In the genomic region with DNA sequence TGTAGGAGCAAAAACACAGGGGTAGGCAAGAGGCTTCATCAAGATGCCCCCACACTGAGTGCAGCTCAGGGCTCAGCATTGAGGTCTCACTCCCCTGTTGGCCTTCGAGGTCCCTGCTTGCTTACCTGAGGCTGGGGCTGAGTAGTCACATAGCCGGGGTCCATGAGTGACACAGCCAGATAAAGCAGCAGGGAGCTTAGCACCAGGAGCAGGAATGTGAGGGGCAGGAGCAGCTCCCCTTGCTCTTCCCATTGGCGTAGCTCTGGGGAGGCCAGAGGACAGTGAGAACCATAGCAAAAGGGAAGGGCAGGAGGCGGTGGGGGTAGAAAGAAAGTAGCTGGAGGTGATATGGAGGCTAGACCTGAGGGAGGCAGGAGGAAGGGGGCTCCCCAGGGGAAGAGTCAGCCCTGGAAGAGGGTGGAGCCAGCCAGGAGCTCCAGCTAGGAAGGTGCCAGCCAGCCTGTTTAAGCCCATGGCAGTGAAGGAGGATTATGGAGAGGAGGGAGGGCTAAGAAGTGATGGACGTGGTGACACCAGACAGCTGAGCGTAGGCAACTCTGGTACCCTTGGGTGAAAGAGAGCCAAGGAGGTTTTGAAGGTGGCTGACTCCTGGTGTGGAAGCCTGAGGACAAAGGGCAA, we compare ENCODE assay signal across 10 mouse cellular contexts. TPM values are rescaled to one million over a fixed set of nuclear protein-coding genes. Genes with fewer than 3 reads are reported as not detected.
DNase-seq lines count a peak whose midpoint lies in the region; ATAC-seq and TF ChIP-seq lines count a peak whose summit lies in the region.
"Had no signal": no experiment of that assay in that cellular context is flagged by ENCODE, and none has a peak within 500 bp of the region (broad histone marks: within the 10 kb centered on the region; RNA-seq: fewer than 3 reads in every experiment).

No protein-coding gene starts in this region.

- WGBS in heart, embryonic 11.5 days (ENCODE audit: insufficient replicate concordance): 25% methylated on average over 6 of the region's 6 CpGs
- 48% methylated on average over 6 of the region's 6 CpGs for WGBS in hindbrain, embryonic 11.5 days
- WGBS in midbrain, embryonic 10.5 days: 50% methylated on average over 6 of the region's 6 CpGs

- H3K36me3 ChIP-seq in heart, embryonic 11.5 days (ENCODE audit: control insufficient read depth, insufficient read depth, low read length): peaks cover 7% of the 10 kb centered on the region; the same call in 1 of the 2 replicates
- H3K36me3 ChIP-seq in ES-E14 (ENCODE audit: control insufficient read depth, insufficient read depth, low read length, poor library complexity, severe bottlenecking): peaks cover 23% of the 10 kb centered on the region
- H3K36me3 ChIP-seq in hindbrain, embryonic 11.5 days (ENCODE audit: control insufficient read depth, insufficient read depth, low read length): no peaks in the 10 kb centered on the region
- H3K36me3 ChIP-seq in midbrain, embryonic 10.5 days: peaks cover 29% of the 10 kb centered on the region

- no peaks in the 10 kb centered on the region for H3K9me3 ChIP-seq in heart, embryonic 11.5 days (replicated peaks; ENCODE audit: control insufficient read depth, low read length)
- no peaks in the 10 kb centered on the region for H3K9me3 ChIP-seq in ES-E14 (ENCODE audit: control insufficient read depth, insufficient read depth, low read depth, low read length)
- no peaks in the 10 kb centered on the region for H3K9me3 ChIP-seq in hindbrain, embryonic 11.5 days (ENCODE audit: control insufficient read depth, low read length)
- H3K9me3 ChIP-seq in midbrain, embryonic 10.5 days (replicated peaks): no peaks in the 10 kb centered on the region

- H3K4me2 ChIP-seq in heart, embryonic 11.5 days: peak overlapping the region; percentile 94
- H3K4me2 ChIP-seq in hindbrain, embryonic 11.5 days (replicated peaks; ENCODE audit: low read depth, low read length): peak overlapping the region; percentile 75; the same call in 1 of the 2 replicates

- in situ Hi-C loops in ES-E14 (cut with MboI; ENCODE audit: low sequenced_read_pairs in 2 of 2, unreplicated experiment in 2 of 2): no loop called here

- H3K27ac ChIP-seq in heart, embryonic 11.5 days (ENCODE audit: low read depth, low read length): no peak overlapping the region
- no peak overlapping the region for H3K27ac ChIP-seq in ES-E14 (ENCODE audit: insufficient read depth, low read depth, low read length, poor library complexity, severe bottlenecking)
- H3K27ac ChIP-seq in hindbrain, embryonic 11.5 days (ENCODE audit: low read depth, low read length): no peak overlapping the region
- H3K27ac ChIP-seq in midbrain, embryonic 10.5 days (replicated peaks): peak overlapping the region; percentile 72

- no peak for DNase-seq in heart, adult 8-10 months (ENCODE audit: low spot score)
- DNase-seq in ES-E14 (ENCODE audit: low read depth, low spot score): no peak
- DNase-seq in hindbrain, embryonic 11.5 days (ENCODE audit: low spot score): peak; percentile 4
- no peak for DNase-seq in midbrain, embryonic 10.5 days (ENCODE audit: low spot score)
- DNase-seq in spleen, postnatal 36 days (ENCODE audit: low spot score in 2 of 2): no peak
- DNase-seq in lung, postnatal 14 days: no peak
- DNase-seq: thymus, postnatal 25 days had no signal

- peak overlapping the region; percentile 62 for H3K4me3 ChIP-seq in heart, embryonic 11.5 days (ENCODE audit: low read depth, low read length)
- peak overlapping the region; percentile 89 to 92 for H3K4me3 ChIP-seq in ES-E14 (ENCODE audit: insufficient read depth in 1 of 2, low read depth in 1 of 2, low read length in 2 of 2, poor library complexity in 1 of 2, severe bottlenecking in 1 of 2)
- H3K4me3 ChIP-seq in hindbrain, embryonic 11.5 days (ENCODE audit: low read depth, low read length): no peak overlapping the region; the same call in 1 of the 2 replicates
- peak overlapping the region; percentile 57 for H3K4me3 ChIP-seq in midbrain, embryonic 10.5 days

- ATAC-seq in heart, embryonic 11.5 days (replicated peaks; ENCODE audit: insufficient number of reproducible peaks, low FRiP score, low TSS enrichment): no peak
- ATAC-seq in hindbrain, embryonic 11.5 days (ENCODE audit: low FRiP score): no peak
- ATAC-seq in inflammation-experienced regulatory T-cells, adult 6 months: no peak
- ATAC-seq: Patski had no signal

- peaks cover 12% of the 10 kb centered on the region; the same call in 1 of the 2 replicates for H3K4me1 ChIP-seq in heart, embryonic 11.5 days (ENCODE audit: control insufficient read depth, insufficient read depth, low read length)
- H3K4me1 ChIP-seq in ES-E14 (ENCODE audit: control insufficient read depth in 2 of 2, insufficient read depth in 2 of 2, low read length in 2 of 2, poor library complexity in 1 of 2): peaks cover 1 to 14% of the 10 kb centered on the region in 2 experiments; a peak in 2 of 4 replicates
- no peaks in the 10 kb centered on the region; the same call in 1 of the 2 replicates for H3K4me1 ChIP-seq in hindbrain, embryonic 11.5 days (replicated peaks; ENCODE audit: control insufficient read depth, insufficient read depth, low read length)
- peaks cover 34% of the 10 kb centered on the region for H3K4me1 ChIP-seq in midbrain, embryonic 10.5 days

- H3K9ac ChIP-seq in heart, embryonic 11.5 days (ENCODE audit: low read depth, low read length): peak overlapping the region; percentile 80
- peak overlapping the region; percentile 91 for H3K9ac ChIP-seq in ES-E14 (ENCODE audit: insufficient read depth, low read depth, low read length, poor library complexity, severe bottlenecking)
- no peak overlapping the region; the same call in 1 of the 2 replicates for H3K9ac ChIP-seq in hindbrain, embryonic 11.5 days (ENCODE audit: low read depth, low read length)

- no peaks in the 10 kb centered on the region for H3K27me3 ChIP-seq in heart, embryonic 11.5 days (ENCODE audit: control insufficient read depth, insufficient read depth, low read length)
- H3K27me3 ChIP-seq in hindbrain, embryonic 11.5 days (ENCODE audit: control insufficient read depth, insufficient read depth, low read length): no peaks in the 10 kb centered on the region
- H3K27me3 ChIP-seq in midbrain, embryonic 10.5 days (ENCODE audit: low read depth, poor library complexity, severe bottlenecking): no peaks in the 10 kb centered on the region
- H3K27me3 ChIP-seq: Patski had no signal

TF ChIP-seq in ES-E14, 5 proteins besides CTCF, POLR2A, EP300 and RAD21:
- no peak for TF ChIP-seq ZNF384 (IDR thresholded peaks at IDR 0.05; ENCODE audit: low read depth, low read length)
- no peak for TF ChIP-seq HCFC1 (IDR thresholded peaks at IDR 0.05; ENCODE audit: borderline replicate concordance, insufficient read depth, low read length)
- no peak for TF ChIP-seq ZC3H11A (IDR thresholded peaks at IDR 0.05; ENCODE audit: borderline replicate concordance, low read depth, low read length)
- no peak for TF ChIP-seq CHD2 (IDR thresholded peaks at IDR 0.05; ENCODE audit: low read depth, low read length)
- no peak for TF ChIP-seq MAFK (IDR thresholded peaks at IDR 0.05; ENCODE audit: insufficient read depth, low read depth, low read length)

RNA-seq across cellular contexts. Expression of gene Zdhhc12, which starts 1.0 kb away (rescaled TPM):
- polyA plus RNA-seq in heart, embryonic 11.5 days (2014; fragmentation: Nextera tagmentation; extraction: Ambion mirVana): 56.3 and 59.1 TPM in 2 replicates
- total RNA-seq in heart, adult 8-10 months (2022): 1 to 10 TPM; 2.3 to 4.1 (median 3.6) TPM
- 133 and 202 TPM in 2 replicates for total RNA-seq in ES-E14 (2012; rRNA removed)
- 27.4 and 32.2 TPM in 2 replicates for polyA plus RNA-seq in hindbrain, embryonic 11.5 days (2014; fragmentation: Nextera tagmentation; extraction: Ambion mirVana)
- 36.8 and 41.9 TPM in 2 replicates for polyA plus RNA-seq in midbrain, embryonic 10.5 days (2016; fragmentation: Nextera tagmentation; extraction: Ambion mirVana)
- 10 to 100 TPM; 30.9 to 38.9 (median 31.7) TPM for polyA plus RNA-seq in inflammation-experienced regulatory T-cells, adult 6 months (2017; shearing (Covaris generic))

RNA-seq across cellular contexts. Expression of gene Pkn3, which starts 14.9 kb away (rescaled TPM):
- polyA plus RNA-seq in heart, embryonic 11.5 days (2014; fragmentation: Nextera tagmentation; extraction: Ambion mirVana): 11.0 and 11.2 TPM in 2 replicates
- 10 to 100 TPM in 2 of 4 experiments, 1 to 10 TPM in 2; 9.0 to 11.2 (median 10.1) TPM for total RNA-seq in heart, adult 8-10 months (2022)
- 19.1 and 24.3 TPM in 2 replicates for total RNA-seq in ES-E14 (2012; rRNA removed)
- 4.5 and 5.2 TPM in 2 replicates for polyA plus RNA-seq in hindbrain, embryonic 11.5 days (2014; fragmentation: Nextera tagmentation; extraction: Ambion mirVana)
- 12.1 and 13.5 TPM in 2 replicates for polyA plus RNA-seq in midbrain, embryonic 10.5 days (2016; fragmentation: Nextera tagmentation; extraction: Ambion mirVana)
- under 1 TPM; 0.59 to 0.91 (median 0.71) TPM for polyA plus RNA-seq in inflammation-experienced regulatory T-cells, adult 6 months (2017; shearing (Covaris generic))

RNA-seq across cellular contexts. Expression of gene Zer1, which starts 32.0 kb away (rescaled TPM):
- polyA plus RNA-seq in heart, embryonic 11.5 days (2014; fragmentation: Nextera tagmentation; extraction: Ambion mirVana): 5.4 and 7.1 TPM in 2 replicates
- total RNA-seq in heart, adult 8-10 months (2022): 10 to 100 TPM; 24.9 to 27.6 (median 25.8) TPM
- 11.4 and 16.2 TPM in 2 replicates for total RNA-seq in ES-E14 (2012; rRNA removed)
- polyA plus RNA-seq in hindbrain, embryonic 11.5 days (2014; fragmentation: Nextera tagmentation; extraction: Ambion mirVana): 6.5 and 9.3 TPM in 2 replicates
- polyA plus RNA-seq in midbrain, embryonic 10.5 days (2016; fragmentation: Nextera tagmentation; extraction: Ambion mirVana): 6.0 and 8.3 TPM in 2 replicates
- 10 to 100 TPM in 2 of 3 experiments, 1 to 10 TPM in 1; 9.1 to 29.1 (median 14.0) TPM for polyA plus RNA-seq in inflammation-experienced regulatory T-cells, adult 6 months (2017; shearing (Covaris generic))

RNA-seq across cellular contexts. Expression of gene Set, which starts 35.2 kb away (rescaled TPM):
- polyA plus RNA-seq in heart, embryonic 11.5 days (2014; fragmentation: Nextera tagmentation; extraction: Ambion mirVana): 291 and 322 TPM in 2 replicates
- total RNA-seq in heart, adult 8-10 months (2022): 100 to 1,000 TPM in 2 of 4 experiments, 10 to 100 TPM in 2; 98.3 to 109 (median 100) TPM
- total RNA-seq in ES-E14 (2012; rRNA removed): 695 and 901 TPM in 2 replicates
- polyA plus RNA-seq in hindbrain, embryonic 11.5 days (2014; fragmentation: Nextera tagmentation; extraction: Ambion mirVana): 688 and 696 TPM in 2 replicates
- 777 and 858 TPM in 2 replicates for polyA plus RNA-seq in midbrain, embryonic 10.5 days (2016; fragmentation: Nextera tagmentation; extraction: Ambion mirVana)
- polyA plus RNA-seq in inflammation-experienced regulatory T-cells, adult 6 months (2017; shearing (Covaris generic)): 100 to 1,000 TPM; 374 to 393 (median 380) TPM

RNA-seq across cellular contexts. Expression of gene Tbc1d13, which starts 41.1 kb away (rescaled TPM):
- polyA plus RNA-seq in heart, embryonic 11.5 days (2014; fragmentation: Nextera tagmentation; extraction: Ambion mirVana): 8.2 and 9.1 TPM in 2 replicates
- total RNA-seq in heart, adult 8-10 months (2022): 10 to 100 TPM; 14.8 to 19.9 (median 17.6) TPM
- total RNA-seq in ES-E14 (2012; rRNA removed): 62.4 and 65.9 TPM in 2 replicates
- 16.3 and 20.6 TPM in 2 replicates for polyA plus RNA-seq in hindbrain, embryonic 11.5 days (2014; fragmentation: Nextera tagmentation; extraction: Ambion mirVana)
- polyA plus RNA-seq in midbrain, embryonic 10.5 days (2016; fragmentation: Nextera tagmentation; extraction: Ambion mirVana): 6.0 and 6.3 TPM in 2 replicates
- polyA plus RNA-seq in inflammation-experienced regulatory T-cells, adult 6 months (2017; shearing (Covaris generic)): 1 to 10 TPM; 6.5 to 9.0 (median 8.8) TPM
